Mouse (Mus musculus) layer of hippocampus, adult 2 months (tissue): ENCODE data around the gene Igdcc4. TPM values are rescaled to one million over a fixed set of nuclear protein-coding genes. Genes with fewer than 3 reads are reported as not detected.
A peak's percentile ranks its signal among the peaks of the same experiment; 100 is the strongest.
"Not testable (repeated sequence)": the region's sequence is repeated elsewhere in the genome, so short reads cannot be mapped to it uniquely, and the experiment has no call there.

Source experiments
- DNase-seq, 2 experiments: peaks; one replicate each; pipeline ENCODE4 v3.0.0; 2022; ENCODE audit warnings: low spot score in 2 of 2
- H3K27ac ChIP-seq: fragments of 200-600 bp; 2 replicates; pipeline ENCODE4 v1.8.1; 2022
- H3K4me3 ChIP-seq: fragments of 200-600 bp; 2 replicates; pipeline ENCODE4 v1.8.1; 2022; ENCODE audit warnings: mild to moderate bottlenecking
- CTCF ChIP-seq: fragments of 200-600 bp; conservative IDR thresholded peaks from 2 replicates; pipeline ENCODE4 v1.8.1; 2022; ENCODE audit warnings: antibody characterized with exemption, mild to moderate bottlenecking, moderate library complexity
- long read RNA-seq, 2 experiments: library from polyadenylated mRNA; stranded (forward); transcript quantifications; one replicate each; pipeline ENCODE4 v2.0.0; 2021; ENCODE audit warnings: borderline mapping rate in 2 of 2
- total RNA-seq, 2 experiments: library from RNA; stranded (reverse); gene quantifications; 2 replicates each; pipeline ENCODE4 v1.2.3; 2021

Gene Igdcc4
- 10 to 100 TPM; 34.7 to 38.8 TPM for total RNA-seq
- long read RNA-seq, experiment 1, full-length matches to known transcripts = 13 of 30 reads
- long read RNA-seq, experiment 1, partial matches to known transcripts = 15 of 30 reads
- long read RNA-seq, experiment 1, other reads (novel, unspliced or antisense) = 2 of 30 reads
- long read RNA-seq, experiment 2, full-length matches to known transcripts = 21 of 35 reads
- long read RNA-seq, experiment 2, partial matches to known transcripts = 9 of 35 reads
- long read RNA-seq, experiment 2, other reads (novel, unspliced or antisense) = 5 of 35 reads

GRCm38 (mm10) chr9:65100991-65101685 is at the start of gene Igdcc4:
Gene Igdcc4 (plus strand): TSS chr9:65101486.
- no peak for DNase-seq
- H3K27ac ChIP-seq = peak within 1 kb of the TSS; percentile 88

DNA sequence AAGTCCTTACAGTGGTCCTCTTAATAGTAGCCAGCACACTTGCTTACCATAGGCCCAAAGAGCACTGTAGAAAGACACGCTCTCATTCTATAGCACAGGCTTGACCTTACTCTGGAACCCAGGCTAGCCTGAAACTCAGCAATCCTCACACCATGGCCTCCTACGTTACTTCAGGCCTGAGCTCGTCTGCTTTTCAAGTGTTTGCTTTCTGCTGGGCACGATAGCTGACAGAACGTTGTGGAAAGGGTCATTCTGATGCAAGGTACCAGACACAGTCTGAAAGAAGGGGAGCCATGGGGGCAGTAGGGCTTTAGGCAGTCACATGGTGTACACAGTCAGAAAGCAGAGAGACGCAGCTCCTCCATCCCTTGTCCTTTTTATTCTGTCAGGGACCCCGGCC is 37.0 kb upstream of the Igdcc4 start:
- TF ChIP-seq CTCF = no peak

More at GRCm38 (mm10) chr9:65100991-65101685, at the start of gene Igdcc4:
- TF ChIP-seq CTCF = no peak
- H3K4me3 ChIP-seq = peak within 1 kb of the TSS; percentile 62

GRCm38 (mm10) chr9:65070587-65070986 is 30.7 kb upstream of the Igdcc4 start:
- no peak for DNase-seq
- no peak overlapping the region for H3K4me3 ChIP-seq
- no peak overlapping the region for H3K27ac ChIP-seq
- no peak for TF ChIP-seq CTCF

More for the DNA sequence above, 37.0 kb upstream of the Igdcc4 start:
- Histone ChIP-seq H3K4me3 (no peak overlapping the region), H3K27ac (no peak overlapping the region)
- no peak for DNase-seq

GRCm38 (mm10) chr9:65073555-65073954 is 27.7 kb upstream of the Igdcc4 start:
- DNase-seq = no peak
- no peak overlapping the region for H3K4me3 ChIP-seq
- H3K27ac ChIP-seq = no peak overlapping the region
- TF ChIP-seq CTCF = no peak

DNA sequence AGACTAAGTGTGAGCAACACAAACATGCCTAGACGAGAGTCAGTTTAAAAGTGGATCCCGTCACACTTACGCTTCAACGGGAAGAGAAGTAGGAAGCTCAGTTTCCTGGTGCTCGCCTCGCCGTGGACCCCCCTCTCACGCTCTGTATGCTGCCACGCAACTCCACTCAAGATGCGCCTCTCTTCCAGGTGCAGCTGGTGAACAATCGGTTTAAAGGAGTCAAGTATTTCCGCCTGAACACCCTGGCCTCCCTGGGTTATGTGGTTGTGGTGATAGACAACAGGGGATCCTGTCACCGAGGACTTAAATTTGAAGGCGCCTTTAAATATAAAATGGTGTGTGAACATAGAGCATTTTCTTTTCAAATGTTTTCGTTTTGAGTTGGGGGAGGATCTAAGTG is 27.0 kb upstream of the Igdcc4 start:
- H3K27ac ChIP-seq = no peak overlapping the region

GRCm38 (mm10) chr9:65074855-65075493 is 26.3 kb upstream of the Igdcc4 start:
- no peak for DNase-seq
- H3K4me3 ChIP-seq = no peak overlapping the region
- no peak overlapping the region for H3K27ac ChIP-seq
- no peak for TF ChIP-seq CTCF

More for the DNA sequence above, 27.0 kb upstream of the Igdcc4 start:
- no peak for TF ChIP-seq CTCF
- DNase-seq = no peak
- no peak overlapping the region for H3K4me3 ChIP-seq

DNA sequence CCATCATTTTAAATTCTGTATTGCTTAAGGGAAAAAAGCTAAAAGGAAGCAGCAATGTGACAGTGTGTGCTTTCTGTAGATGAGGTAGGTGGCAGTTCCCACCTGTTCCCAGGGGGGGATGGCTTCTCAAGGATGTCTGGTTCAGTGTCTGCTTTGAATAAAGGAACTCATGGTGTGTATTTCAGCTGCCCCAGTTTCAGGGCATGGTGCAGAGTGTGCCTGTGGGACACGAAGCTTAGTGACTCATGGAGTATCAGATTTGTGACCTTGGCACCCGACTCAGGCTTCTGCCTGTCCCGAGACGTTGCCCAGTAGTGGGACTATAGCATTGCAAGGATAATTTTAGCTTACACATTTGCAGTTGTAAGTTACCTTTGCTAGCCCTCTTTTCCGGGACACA is 23.8 kb upstream of the Igdcc4 start:
- Histone ChIP-seq H3K27ac (no peak overlapping the region), H3K4me3 (no peak overlapping the region)
- no peak for TF ChIP-seq CTCF
- no peak for DNase-seq

DNA sequence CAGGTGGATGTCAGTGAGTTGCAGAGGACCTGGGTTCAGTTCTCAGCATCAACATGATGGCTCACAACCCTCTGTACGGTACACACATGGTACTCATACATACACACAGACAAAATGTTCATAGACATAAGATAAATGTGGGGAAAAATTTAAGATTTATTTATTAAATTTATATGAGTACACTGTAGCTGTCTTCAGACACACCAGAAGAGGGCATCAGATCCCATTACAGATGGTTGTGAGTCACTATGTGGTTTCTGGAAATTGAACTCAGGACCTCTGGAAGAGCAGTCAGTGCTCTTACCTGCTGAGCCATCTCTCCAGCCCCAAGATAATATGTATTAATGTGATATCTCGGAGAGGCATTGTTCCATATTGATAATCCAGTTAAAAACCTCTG is 21.1 kb upstream of the Igdcc4 start:
- H3K27ac ChIP-seq, H3K4me3 ChIP-seq, DNase-seq: not testable (repeated sequence)
- TF ChIP-seq CTCF = peak; percentile 59

DNA sequence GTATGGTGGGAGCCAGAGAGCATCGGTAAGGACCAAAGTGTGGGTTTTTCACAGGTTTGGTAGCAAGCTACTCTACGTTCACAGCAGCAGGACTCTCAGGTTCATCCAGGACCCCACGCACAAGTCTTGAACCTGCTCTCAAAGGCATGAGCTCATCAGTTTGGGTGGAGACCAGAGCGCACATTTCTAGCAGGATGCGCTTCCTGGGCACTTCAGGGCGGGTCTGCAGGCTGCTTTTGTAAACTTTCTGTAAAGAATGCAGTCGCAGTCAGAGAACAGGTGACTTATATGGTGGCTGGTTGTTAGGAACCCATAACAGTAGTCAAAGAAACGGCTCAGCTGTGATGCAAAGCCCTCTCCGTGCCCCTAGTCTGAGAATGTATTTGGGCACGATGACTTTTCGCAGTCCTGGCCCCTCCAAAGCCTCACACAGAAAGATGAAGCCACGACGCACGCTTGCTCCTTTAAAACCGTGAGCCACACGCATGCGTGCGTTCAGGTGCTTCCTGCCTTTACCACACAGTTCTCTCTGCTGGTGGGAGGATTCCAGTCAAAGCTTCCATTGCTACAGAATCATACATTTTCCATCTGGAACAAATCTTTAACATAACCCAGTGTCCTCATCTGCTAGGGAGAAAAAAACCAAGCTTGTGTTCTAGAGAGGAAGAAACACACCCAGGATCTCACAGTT is 18.1 kb upstream of the Igdcc4 start:
- no peak for TF ChIP-seq CTCF
- DNase-seq = no peak

GRCm38 (mm10) chr9:65084198-65084807 is 17.0 kb upstream of the Igdcc4 start:
- no peak for TF ChIP-seq CTCF

More for the DNA sequence above, 18.1 kb upstream of the Igdcc4 start:
- no peak overlapping the region for H3K4me3 ChIP-seq
- H3K27ac ChIP-seq = no peak overlapping the region

GRCm38 (mm10) chr9:65085270-65085669 is 16.0 kb upstream of the Igdcc4 start:
- no peak for TF ChIP-seq CTCF
- DNase-seq = no peak
- Histone ChIP-seq H3K27ac (no peak overlapping the region), H3K4me3 (no peak overlapping the region)

More at GRCm38 (mm10) chr9:65084198-65084807, 17.0 kb upstream of the Igdcc4 start:
- no peak overlapping the region for H3K27ac ChIP-seq
- H3K4me3 ChIP-seq = no peak overlapping the region
- DNase-seq = no peak

GRCm38 (mm10) chr9:65086801-65087200 is 14.5 kb upstream of the Igdcc4 start:
- DNase-seq = no peak
- Histone ChIP-seq H3K4me3 (no peak overlapping the region), H3K27ac (no peak overlapping the region)
- no peak for TF ChIP-seq CTCF
